Mouse (Mus musculus) lung, adult 2 months (tissue): ENCODE results near the gene Mbnl2. TPM values are rescaled to one million over a fixed set of nuclear protein-coding genes. Genes with fewer than 3 reads are reported as not detected.

Experiments
- DNase-seq: peaks from one replicate; pipeline ENCODE4 v3.0.0; 2022
- H3K4me1 ChIP-seq: fragments of 200-500 bp; 2 replicates; pipeline ENCODE4 v1.6.1; 2011; ENCODE audit warnings: low read length; ENCODE audit not compliant: control insufficient read depth, insufficient read depth
- H3K4me3 ChIP-seq: fragments of 200-500 bp; replicated peaks from 2 replicates; pipeline ENCODE3; 2011; ENCODE audit warnings: low read depth, mild to moderate bottlenecking, control low read depth, low read length; ENCODE audit errors: extremely low read depth
- CTCF ChIP-seq: fragments of 200-500 bp; IDR thresholded peaks from 2 replicates; pipeline ENCODE4 v1.5.1; 2011; ENCODE audit warnings: mild to moderate bottlenecking, low read length, control low read depth; ENCODE audit not compliant: insufficient read depth
- POLR2A ChIP-seq: fragments of 200-500 bp; IDR thresholded peaks from 2 replicates; pipeline ENCODE4 v1.6.1; 2011; ENCODE audit warnings: low read depth, mild to moderate bottlenecking, control low read depth, low read length, borderline replicate concordance; ENCODE audit errors: extremely low read depth
- WGBS: fragments of 180-500 bp; shearing (Covaris S2); methylation state at CpG from one replicate; pipeline ENCODE4 v1.1.7; 2018; 5-methylcytosine and 5-hydroxymethylcytosine counted together
- polyA plus RNA-seq: library from polyadenylated mRNA; depleted of rRNA; stranded (reverse); fragments of >200 nt; gene quantifications from 2 replicates; pipeline ENCODE4 v1.2.3, GENCODE M21; 2012; rRNA removed

The Mbnl2 gene
- polyA plus RNA-seq: 121 and 130 TPM in 2 replicates

GRCm38 (mm10) chr14:120275246-120276238 is at the start of gene Mbnl2:
TSS of gene Mbnl2 (plus strand) at chr14:120275669.
- peak; percentile 92; the same call in 1 of the 2 replicates for TF ChIP-seq POLR2A
- no peak for TF ChIP-seq CTCF
- WGBS: under 1% methylated on average over 35 of the region's 35 CpGs
- peak within 1 kb of the TSS; percentile 99 for H3K4me3 ChIP-seq
- DNase-seq: peak; percentile 93
- H3K4me1 ChIP-seq: peaks cover 22% of the 10 kb centered on the region

GRCm38 (mm10) chr14:120232076-120232496 is 43.4 kb upstream of the Mbnl2 start:
- H3K4me1 ChIP-seq: no peaks in the 10 kb centered on the region
- TF ChIP-seq CTCF (no peak), POLR2A (no peak)
- WGBS: 52% methylated on average over 7 of the region's 7 CpGs
- H3K4me3 ChIP-seq: no peak overlapping the region
- DNase-seq: no peak

- WGBS: 59% methylated on average over 7 of the region's 7 CpGs
- no peak for TF ChIP-seq CTCF
- no peak for TF ChIP-seq POLR2A
Observed at GRCm38 (mm10) chr14:120235610-120236009, 39.9 kb upstream of the Mbnl2 start.

DNA sequence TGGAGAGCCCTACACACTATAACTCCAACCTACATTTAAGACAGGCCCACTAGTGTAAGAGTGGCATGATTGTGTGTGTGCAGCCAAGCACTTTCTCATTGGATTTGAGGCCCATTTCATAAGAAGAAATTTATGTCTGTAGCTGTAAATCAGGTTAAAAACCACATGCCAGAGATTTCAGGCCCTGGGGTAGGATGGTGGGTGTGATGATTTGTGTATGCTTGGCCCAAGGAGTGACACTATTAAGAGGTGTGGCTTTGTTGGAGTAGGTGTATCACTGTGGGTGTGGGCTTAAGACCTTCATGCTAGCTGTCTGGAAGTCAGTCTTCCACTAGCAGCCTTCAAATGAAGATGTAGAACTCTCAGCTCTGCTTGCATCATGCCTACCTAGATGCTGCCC is 37.0 kb upstream of the Mbnl2 start:
- no peaks in the 10 kb centered on the region; the same call in 1 of the 2 replicates for H3K4me1 ChIP-seq
- TF ChIP-seq CTCF (no peak), POLR2A (no peak)
- DNase-seq: no peak
- H3K4me3 ChIP-seq: no peak overlapping the region

More at GRCm38 (mm10) chr14:120235610-120236009, 39.9 kb upstream of the Mbnl2 start:
- H3K4me3 ChIP-seq: no peak overlapping the region
- DNase-seq: peak; percentile 26
- no peaks in the 10 kb centered on the region for H3K4me1 ChIP-seq

- Histone ChIP-seq H3K4me1 (no peaks in the 10 kb centered on the region; the same call in 1 of the 2 replicates), H3K4me3 (no peak overlapping the region)
- TF ChIP-seq POLR2A (no peak), CTCF (no peak)
- no peak for DNase-seq
- 43% methylated on average over 4 of the region's 4 CpGs for WGBS
Observed at GRCm38 (mm10) chr14:120240209-120240608, 35.3 kb upstream of the Mbnl2 start.

DNA sequence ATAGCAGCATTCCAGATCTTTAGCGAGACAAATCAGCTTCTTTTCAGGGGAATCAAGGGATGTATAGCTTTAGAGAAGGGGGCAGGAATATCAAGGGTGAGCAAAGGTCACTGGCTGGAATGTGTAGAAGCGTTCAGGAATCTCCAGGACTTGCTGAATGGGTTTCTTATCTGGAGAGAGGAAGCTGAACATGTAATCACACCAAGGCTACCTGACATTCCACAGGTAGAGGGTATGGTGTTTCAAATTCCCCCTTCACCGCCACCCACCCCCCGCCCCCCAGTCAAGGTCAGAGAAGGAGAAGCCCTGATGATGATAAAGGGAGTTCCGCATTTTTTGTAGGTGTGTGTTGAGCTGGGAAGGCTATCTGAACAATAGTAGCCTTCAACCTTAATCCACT is 32.8 kb upstream of the Mbnl2 start:
- no peak for TF ChIP-seq CTCF
- no peak for TF ChIP-seq POLR2A
- Histone ChIP-seq H3K4me3 (no peak overlapping the region), H3K4me1 (no peaks in the 10 kb centered on the region; the same call in 1 of the 2 replicates)
- WGBS: 63% methylated on average over 5 of the region's 5 CpGs
- DNase-seq: no peak

- TF ChIP-seq CTCF (no peak), POLR2A (no peak)
- 72% methylated on average over 8 of the region's 8 CpGs for WGBS
- no peaks in the 10 kb centered on the region; the same call in 1 of the 2 replicates for H3K4me1 ChIP-seq
Observed at GRCm38 (mm10) chr14:120245081-120245705, 30.3 kb upstream of the Mbnl2 start.

DNA sequence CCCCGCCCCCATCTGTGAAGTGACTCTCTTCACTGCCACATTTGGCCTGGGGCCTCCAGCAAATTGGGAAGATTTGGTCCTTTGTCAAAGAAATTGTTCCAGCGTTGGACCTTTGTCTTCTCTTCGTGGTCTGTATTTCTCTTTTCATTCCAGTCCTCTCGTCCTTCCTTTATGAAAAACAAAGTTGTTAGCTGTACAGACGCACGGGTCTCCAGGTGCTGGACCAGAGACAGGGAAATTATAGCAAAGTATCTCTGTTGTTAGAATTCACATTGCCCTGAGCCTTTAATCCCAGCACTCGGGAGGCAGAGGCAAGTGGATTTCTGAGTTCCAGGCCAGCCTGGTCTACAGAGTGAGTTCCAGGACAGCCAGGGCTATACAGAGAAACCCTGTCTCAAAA is 22.1 kb upstream of the Mbnl2 start:
- no peak overlapping the region for H3K4me3 ChIP-seq
- WGBS: 84% methylated on average over 7 of the region's 7 CpGs
- TF ChIP-seq POLR2A: no peak
- no peak for TF ChIP-seq CTCF
- DNase-seq: no peak
- H3K4me1 ChIP-seq: no peaks in the 10 kb centered on the region

More at GRCm38 (mm10) chr14:120245081-120245705, 30.3 kb upstream of the Mbnl2 start:
- no peak for DNase-seq
- H3K4me3 ChIP-seq: no peak overlapping the region

- H3K4me3 ChIP-seq: no peak overlapping the region
- WGBS: 88% methylated on average over 2 of the region's 2 CpGs
- DNase-seq: no peak
- no peaks in the 10 kb centered on the region for H3K4me1 ChIP-seq
- TF ChIP-seq CTCF (no peak), POLR2A (no peak)
Observed at GRCm38 (mm10) chr14:120256146-120256545, 19.3 kb upstream of the Mbnl2 start.
